Mouse (Mus musculus): ENCODE data around the gene Lsamp.

DNA sequence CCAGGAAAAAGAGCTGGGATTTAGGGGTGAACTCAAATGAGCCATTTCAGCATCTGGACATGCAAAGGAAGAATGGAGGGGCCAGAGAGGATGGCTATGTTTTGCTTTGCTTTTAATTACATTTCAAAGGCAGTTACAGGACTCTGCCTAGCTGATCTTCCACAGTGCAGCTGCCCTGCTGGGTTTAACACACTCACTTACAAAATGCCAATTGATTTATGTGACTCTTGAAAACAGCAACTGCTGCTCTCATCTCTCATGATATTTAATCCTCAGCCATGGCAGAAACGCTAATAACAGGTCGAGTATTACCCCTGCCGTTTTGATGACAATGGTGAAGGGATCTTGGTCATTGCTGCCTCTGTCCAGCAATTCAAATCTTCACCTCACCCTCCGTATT lies 2139.7 kb downstream of the Lsamp start:
- TF ChIP-seq ZC3H11A (IDR thresholded peaks at IDR 0.05; ENCODE audit: borderline replicate concordance, low read depth, low read length) (no peak), HCFC1 (IDR thresholded peaks at IDR 0.05; ENCODE audit: borderline replicate concordance, insufficient read depth, low read length) (no peak), MAFK (IDR thresholded peaks at IDR 0.05; ENCODE audit: insufficient read depth, low read depth, low read length) (no peak), ZNF384 (IDR thresholded peaks at IDR 0.05; ENCODE audit: low read depth, low read length) (no peak)
